Mouse (Mus musculus) T-cell, adult 2 months (primary cell): Measurements from ENCODE around the gene Vps25.

Source experiments
- DNase-seq: peaks from one replicate; pipeline ENCODE4 v3.0.0; 2022; ENCODE audit warnings: low spot score

Gene Vps25

GRCm38 (mm10) chr11:101245071-101245470 lies 8.4 kb upstream of the Vps25 start:
- DNase-seq, result no peak

DNA sequence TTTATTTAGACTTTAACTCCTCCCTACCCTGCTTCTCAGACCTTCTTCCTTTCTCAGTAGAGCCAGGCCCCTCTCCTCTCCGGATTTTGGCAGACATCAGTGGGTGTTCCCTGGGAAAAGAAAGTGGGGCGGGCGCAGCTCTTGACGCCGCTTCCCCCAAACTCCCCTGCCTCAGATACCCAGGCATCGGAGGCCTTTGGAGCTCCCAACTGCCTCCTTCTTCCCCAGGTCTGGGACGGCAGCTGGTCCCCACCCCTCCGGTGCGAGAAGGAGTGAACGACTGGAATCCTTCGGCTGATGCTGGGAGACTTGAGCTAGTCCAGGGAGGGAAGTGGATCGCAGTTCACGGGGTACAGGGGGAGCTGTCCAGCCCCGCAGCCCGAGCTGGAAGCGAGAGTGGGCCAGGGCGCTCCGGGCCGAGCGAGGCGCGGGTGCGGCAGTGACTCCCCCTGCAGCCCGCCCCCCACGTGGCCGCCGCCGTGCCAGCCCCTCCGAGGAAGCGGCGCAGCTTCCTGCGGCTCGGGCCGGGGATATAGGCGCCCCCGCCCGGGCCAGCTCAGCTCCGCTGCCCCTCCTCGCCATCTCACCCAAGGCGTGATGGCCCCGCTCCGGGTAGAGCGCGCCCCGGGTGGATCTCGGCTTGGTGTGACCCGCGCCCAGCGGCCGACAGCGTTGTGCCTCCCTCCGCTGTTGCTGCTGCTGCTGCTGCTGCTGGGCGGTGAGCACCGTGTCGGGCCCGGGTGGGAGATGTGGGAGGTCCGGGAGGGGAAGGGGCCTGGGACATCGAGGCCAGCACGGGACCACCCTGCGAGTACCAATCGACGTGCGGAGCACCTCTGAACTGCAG lies 7.4 kb upstream of the Vps25 start, which contains the start of gene Ramp2:
Gene Ramp2, plus strand, starts transcription at position 174 of the 847 bp plus-strand sequence.
- DNase-seq, result peak; percentile 21

GRCm38 (mm10) chr11:101246702-101247012 lies 6.8 kb upstream of the Vps25 start:
- DNase-seq, result no peak

GRCm38 (mm10) chr11:101247521-101248030 lies 5.9 kb upstream of the Vps25 start:
- no peak for DNase-seq

- DNase-seq, result peak; percentile 56
Measured at GRCm38 (mm10) chr11:101248258-101248994, 5.1 kb upstream of the Vps25 start.

- DNase-seq, result no peak
Measured at GRCm38 (mm10) chr11:101251031-101251430, 2.5 kb upstream of the Vps25 start.

GRCm38 (mm10) chr11:101252941-101253340 lies 566 bp upstream of the Vps25 start:
- DNase-seq, result no peak

- DNase-seq, result no peak
Measured at GRCm38 (mm10) chr11:101255826-101256775, 2.6 kb downstream of the Vps25 start.

GRCm38 (mm10) chr11:101259261-101259712 lies 5.8 kb downstream of the Vps25 start:
- DNase-seq, result no peak

DNA sequence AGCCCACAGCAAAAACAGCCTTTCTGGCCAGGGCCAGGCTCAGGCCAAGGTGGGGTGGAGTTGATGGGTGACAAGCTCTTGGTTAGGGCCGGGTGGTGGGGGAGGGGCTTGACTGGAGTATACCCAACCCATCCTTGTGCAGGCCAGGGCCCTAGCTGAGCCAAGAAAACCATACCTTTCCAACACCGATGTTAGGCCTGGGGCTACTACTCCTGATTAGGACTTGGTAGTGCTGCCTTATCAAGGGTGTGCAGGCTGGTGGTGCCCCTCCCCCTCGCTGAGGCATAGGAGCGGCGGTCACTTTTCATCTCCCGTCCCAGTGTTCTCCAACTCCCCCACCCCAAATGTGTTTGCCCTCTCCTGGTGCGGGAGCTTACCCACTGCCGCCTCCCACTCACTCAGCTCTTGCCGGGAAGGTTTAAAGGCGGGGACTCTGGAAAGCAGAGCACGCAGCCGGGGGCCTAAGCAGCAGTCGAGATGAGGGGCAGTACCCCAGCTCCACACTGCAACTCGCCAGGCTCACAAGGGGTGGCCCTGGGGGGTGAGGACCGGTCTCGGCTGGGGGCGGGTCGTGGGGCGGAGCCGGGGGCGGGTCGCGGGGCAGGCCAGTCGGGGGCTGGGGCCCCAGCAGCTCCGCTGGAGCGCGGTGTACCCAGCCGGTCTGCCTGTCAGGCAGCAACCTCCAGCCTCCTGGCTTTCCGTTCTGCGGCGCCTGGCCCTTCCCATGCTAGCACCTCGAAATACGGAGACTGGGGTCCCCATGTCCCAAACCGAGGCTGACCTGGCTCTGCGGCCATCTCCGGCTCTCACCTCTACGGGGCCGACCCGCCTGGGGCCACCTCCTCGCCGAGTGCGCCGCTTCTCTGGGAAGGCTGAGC lies 6.7 kb downstream of the Vps25 start, which contains the start of gene Wnk4:
Gene Wnk4, plus strand, starts transcription at position 620 of the 878 bp plus-strand sequence.
- DNase-seq, result peak; percentile 29

DNA sequence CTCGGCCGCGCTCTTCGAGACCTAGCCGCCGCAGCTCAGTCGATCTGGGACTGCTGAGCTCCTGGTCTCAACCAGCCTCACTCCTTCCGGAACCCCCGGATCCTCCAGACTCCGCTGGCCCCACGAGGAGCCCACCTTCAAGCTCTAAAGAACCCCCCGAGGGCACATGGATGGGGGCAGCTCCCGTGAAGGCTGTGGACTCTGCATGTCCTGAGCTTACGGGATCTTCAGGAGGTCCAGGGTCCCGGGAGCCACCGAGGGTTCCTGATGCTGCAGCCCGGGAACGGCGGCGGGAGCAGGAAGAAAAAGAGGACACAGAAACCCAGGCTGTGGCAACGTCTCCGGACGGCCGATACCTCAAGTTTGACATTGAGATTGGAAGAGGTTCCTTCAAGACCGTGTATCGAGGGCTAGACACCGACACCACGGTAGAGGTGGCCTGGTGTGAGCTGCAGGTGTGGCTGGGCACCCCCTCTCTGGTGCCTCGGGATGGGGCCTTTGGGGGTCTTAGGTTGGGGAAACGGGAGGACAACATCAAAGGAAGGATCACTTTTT lies 7.4 kb downstream of the Vps25 start:
- no peak for DNase-seq

- DNase-seq, result no peak
Measured at GRCm38 (mm10) chr11:101262272-101262967, 8.9 kb downstream of the Vps25 start.

DNA sequence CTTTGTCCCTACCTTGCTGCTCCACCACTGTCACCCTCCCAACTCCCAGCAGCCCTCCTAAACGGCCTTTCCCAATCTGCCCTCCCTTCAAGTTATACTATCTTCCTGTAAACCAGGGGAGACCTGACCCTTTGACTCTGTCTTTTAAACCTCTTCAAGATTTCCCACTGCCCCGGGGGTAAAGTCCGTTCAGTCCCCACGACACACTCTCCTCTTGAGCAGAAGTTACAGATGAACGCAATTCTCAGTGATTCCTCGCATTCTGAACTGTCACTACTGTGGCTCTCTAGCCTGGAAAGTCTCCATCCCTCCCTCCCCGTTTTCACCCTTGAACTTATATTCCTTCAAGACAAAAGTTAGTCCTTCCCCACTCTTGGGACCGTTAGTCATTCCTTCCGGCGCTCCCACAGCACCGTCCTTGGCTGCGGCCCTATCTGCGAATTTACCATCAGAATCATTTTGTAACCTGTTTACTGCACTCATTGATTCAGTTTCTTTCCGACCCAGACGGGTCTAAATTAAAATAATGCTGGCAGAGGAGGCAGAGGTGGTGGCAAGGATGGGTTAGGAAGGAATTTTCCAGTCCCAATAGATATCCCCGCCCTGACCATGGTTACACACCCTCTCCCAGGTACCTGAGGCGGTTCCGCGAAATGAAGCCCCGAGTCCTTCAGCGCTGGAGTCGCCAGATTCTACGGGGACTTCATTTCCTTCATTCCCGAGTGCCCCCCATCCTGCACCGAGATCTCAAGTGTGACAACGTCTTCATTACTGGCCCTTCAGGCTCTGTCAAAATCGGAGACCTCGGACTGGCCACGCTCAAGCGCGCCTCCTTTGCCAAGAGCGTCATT lies 9.9 kb downstream of the Vps25 start:
- no peak for DNase-seq

GRCm38 (mm10) chr11:101263989-101264280 lies 10.4 kb downstream of the Vps25 start:
- DNase-seq, result no peak

DNA sequence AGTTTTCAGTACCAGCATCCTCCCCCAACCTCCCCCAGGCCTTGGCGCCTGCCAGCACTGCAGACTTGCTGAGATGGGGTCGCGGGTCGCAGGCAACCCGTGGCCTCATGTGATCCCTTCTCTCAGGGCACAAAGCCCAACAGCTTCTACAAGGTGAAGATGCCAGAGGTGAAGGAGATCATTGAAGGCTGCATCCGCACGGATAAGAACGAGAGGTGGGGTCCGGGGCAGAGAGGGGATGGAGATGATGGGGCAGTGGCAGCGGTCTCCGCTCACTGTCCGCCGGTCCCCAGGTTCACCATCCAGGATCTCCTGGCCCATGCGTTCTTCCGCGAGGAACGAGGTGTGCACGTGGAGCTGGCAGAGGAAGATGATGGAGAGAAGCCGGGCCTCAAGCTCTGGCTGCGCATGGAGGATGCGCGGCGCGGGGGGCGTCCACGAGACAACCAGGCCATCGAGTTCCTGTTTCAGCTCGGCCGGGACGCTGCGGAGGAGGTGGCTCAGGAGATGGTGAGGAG lies 11.5 kb downstream of the Vps25 start:
- DNase-seq, result no peak

- DNase-seq, result no peak
Measured at GRCm38 (mm10) chr11:101265906-101266305, 12.4 kb downstream of the Vps25 start.

GRCm38 (mm10) chr11:101269577-101270116 lies 16.1 kb downstream of the Vps25 start:
- DNase-seq, result no peak

DNA sequence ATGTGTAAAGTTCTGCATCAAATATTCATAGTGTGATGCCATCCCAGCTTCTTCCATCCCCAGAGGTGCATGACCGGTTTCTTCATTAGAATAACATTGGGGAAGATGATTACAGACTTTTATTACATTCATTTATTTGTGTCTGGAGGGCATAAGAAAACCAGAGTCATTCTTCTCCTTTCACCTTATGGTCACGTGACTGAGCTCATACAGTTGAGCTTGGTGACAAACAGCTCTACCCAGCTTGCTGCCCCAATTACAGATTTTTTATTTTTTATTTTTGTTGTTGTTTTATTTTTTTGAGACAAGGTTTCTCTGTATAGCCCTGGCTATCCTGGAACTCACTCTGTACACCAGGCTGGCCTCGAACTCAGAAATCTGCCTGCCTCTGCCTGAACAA lies 18.9 kb downstream of the Vps25 start:
- no peak for DNase-seq

DNA sequence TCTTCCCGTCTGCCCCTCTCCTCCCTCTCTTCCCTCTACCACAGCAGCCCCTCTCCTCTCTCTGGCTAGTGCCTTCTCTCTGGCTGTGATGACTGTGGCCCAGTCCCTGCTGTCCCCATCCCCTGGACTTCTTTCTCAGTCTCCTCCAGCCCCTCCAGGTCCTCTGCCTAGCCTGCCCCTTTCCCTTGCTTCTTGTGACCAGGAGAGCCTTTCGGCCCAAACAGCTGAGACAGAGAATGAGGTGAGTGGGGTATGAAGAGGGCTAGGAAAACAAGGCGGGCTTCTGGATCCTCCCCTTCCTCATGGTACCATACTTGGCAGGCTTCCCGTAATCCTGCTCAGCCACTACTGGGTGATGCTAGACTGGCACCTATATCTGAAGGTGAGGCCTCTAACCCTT lies 21.8 kb downstream of the Vps25 start:
- no peak for DNase-seq
